Mouse (Mus musculus) splenic B cell, adult 2 months (primary cell): ENCODE results near the gene Olfr694.

Source experiments
- DNase-seq: peaks from one replicate; pipeline ENCODE4 v3.0.0-alpha.2; 2011; ENCODE audit warnings: low read depth, low spot score
- H3K27me3 ChIP-seq: 2 replicates; pipeline ENCODE4 v1.6.1; 2012; ENCODE audit warnings: mild to moderate bottlenecking, low read length, moderate library complexity, mixed read lengths; ENCODE audit not compliant: control insufficient read depth, poor library complexity, insufficient read depth, severe bottlenecking
- H3K36me3 ChIP-seq: 2 replicates; pipeline ENCODE4 v1.6.1; 2012; ENCODE audit warnings: mild to moderate bottlenecking, low read length, moderate library complexity, mixed read lengths; ENCODE audit not compliant: control insufficient read depth, poor library complexity, insufficient read depth, severe bottlenecking

The Olfr694 gene

DNA sequence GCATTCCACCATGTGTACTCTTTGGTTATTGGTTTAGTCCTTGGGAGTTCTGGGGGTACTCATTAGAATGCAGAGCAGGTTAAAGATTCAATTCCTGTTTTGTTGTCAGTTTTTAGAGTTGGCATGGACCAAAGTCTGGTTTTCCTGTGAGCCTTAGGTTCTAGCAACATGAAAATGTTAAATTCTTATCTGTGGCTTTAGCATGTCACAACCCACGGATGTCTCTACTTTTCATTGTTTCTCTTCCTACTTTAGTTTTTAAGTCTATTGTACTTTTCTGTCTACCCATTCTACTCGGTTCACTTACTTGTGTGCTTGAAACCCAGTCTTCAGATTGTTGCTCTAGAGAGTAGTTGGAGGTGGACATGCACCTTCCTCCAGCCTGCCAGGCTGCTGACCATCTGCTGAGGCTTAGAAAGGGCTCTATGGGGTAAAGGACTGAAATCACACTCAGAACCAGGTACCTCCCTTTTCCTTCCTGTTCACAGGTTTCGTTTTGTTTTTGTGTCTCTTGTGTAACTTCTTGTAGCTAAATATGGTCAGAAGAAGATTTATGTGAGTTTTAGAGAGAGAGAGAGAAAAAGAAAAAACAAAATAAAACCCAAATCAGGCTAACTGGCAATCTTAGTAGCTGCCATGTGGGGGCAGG is 47.3 kb downstream of the Olfr694 start:
- peak; percentile 69 for DNase-seq
- Histone ChIP-seq H3K27me3 (no peaks in the 10 kb centered on the region), H3K36me3 (no peaks in the 10 kb centered on the region)

DNA sequence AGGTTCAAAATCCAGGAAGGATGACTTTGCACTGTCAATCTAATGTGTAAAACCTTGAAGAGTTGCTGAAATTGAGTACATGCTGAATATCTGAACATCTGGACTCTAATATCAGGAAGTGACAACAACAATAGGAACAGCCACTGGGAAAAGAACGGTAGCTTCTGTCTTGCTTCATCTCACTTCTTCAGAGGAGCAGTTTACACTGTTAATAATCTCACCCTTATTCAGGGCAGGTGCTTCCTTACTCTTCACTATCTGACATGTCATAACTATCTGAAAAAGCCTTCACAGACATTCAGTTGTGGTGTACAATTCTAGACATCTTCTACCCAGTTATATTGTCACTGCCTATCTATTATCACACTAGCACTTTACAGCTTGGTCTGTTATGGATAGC is 50.8 kb downstream of the Olfr694 start:
- Histone ChIP-seq H3K27me3 (no peaks in the 10 kb centered on the region), H3K36me3 (peaks cover 5% of the 10 kb centered on the region; the same call in 1 of the 2 replicates)
- no peak for DNase-seq

DNA sequence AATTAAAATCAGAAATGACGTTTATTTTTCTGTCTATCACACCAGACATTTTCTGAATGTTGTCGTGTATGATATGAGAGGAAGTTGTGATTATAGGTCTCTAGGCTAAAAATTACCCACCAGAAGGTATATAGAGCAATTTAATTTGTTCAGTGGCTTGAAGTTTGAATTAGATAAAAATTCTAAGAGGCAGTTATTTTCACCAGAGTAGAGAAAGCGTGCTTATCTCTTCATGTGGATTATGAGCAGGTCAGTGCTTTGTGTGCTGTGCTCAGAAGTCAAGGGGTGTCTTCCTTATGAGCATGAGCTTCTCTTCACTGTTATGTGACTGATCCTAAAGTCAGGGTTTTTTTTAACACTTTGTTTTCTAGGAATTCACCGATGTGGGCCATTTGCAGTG is 56.1 kb downstream of the Olfr694 start:
- H3K36me3 ChIP-seq = peaks cover 11% of the 10 kb centered on the region; the same call in 1 of the 2 replicates
- H3K27me3 ChIP-seq = no peaks in the 10 kb centered on the region
- DNase-seq = no peak
